8 mouse cellular contexts compared by ENCODE assay signal in genomic region chrX:7315115-7315514, GRCm38 (mm10). TPM values are rescaled to one million over a fixed set of nuclear protein-coding genes. Genes with fewer than 3 reads are reported as not detected.
A peak's percentile ranks its signal among the peaks of the same experiment; 100 is the strongest.
DNase-seq lines count a peak whose midpoint lies in the region; ATAC-seq lines count a peak whose summit lies in the region.

No protein-coding gene starts in this region.

- DNase-seq in left cerebral cortex, adult 11 months (ENCODE audit: low spot score) = peak; percentile 46
- no peak for DNase-seq in left cerebral cortex, postnatal 4 days
- peak; percentile 4 to 21 for DNase-seq in layer of hippocampus, postnatal 10 days (ENCODE audit: low spot score in 2 of 2)
- peak; percentile 43 to 54 for DNase-seq in right cerebral cortex, adult 2 months (ENCODE audit: low spot score in 2 of 2)
- no peak for DNase-seq in spleen, adult 12 weeks (ENCODE audit: low spot score)
- DNase-seq in cerebellum, adult 9-11 months = no peak
- no peak for DNase-seq in lung, postnatal 10 days

- ATAC-seq in frontal cortex, adult (ENCODE audit: low TSS enrichment) = peak; percentile 75

- intact Hi-C loops in left cerebral cortex, postnatal 4 days (cut with DNase I) = loop anchor here (10.0 kb wide), 1 partner anchor 130 kb away; no protein-coding TSS in a partner anchor

RNA-seq across cellular contexts. Expression of gene Clcn5, which starts 4.0 kb away (rescaled TPM):
- 10 to 100 TPM; 17.5 to 23.2 TPM for total RNA-seq in left cerebral cortex, postnatal 4 days (2021)
- 10 to 100 TPM; 18.4 to 20.5 TPM for total RNA-seq in layer of hippocampus, postnatal 10 days (2021)

Comparison
In these comparisons a context has a peak if more than half of its experiments do, and no peak if none do; other contexts are left out.
1. DNase-seq: peak in left cerebral cortex, adult 11 months (single experiment), layer of hippocampus, postnatal 10 days (2 of 2) and right cerebral cortex, adult 2 months (2 of 2); none in left cerebral cortex, postnatal 4 days (single experiment), spleen, adult 12 weeks (single experiment), cerebellum, adult 9-11 months (single experiment) and lung, postnatal 10 days (single experiment).